Mouse (Mus musculus): ENCODE results near the gene Gm47189.
"Not testable (repeated sequence)": the region's sequence is repeated elsewhere in the genome, so short reads cannot be mapped to it uniquely, and the experiment has no call there.

- TF ChIP-seq CTCF, POLR2A (IDR thresholded peaks at IDR 0.05; ENCODE audit: extremely low read depth, insufficient read depth, low read length): not testable (repeated sequence)
These were observed 48.8 kb downstream of the Gm47189 start for GRCm38 (mm10) chr14:41723437-41723836.
